Mouse (Mus musculus): Measurements from ENCODE around the gene Plce1.

The Plce1 gene

GRCm38 (mm10) chr19:38723969-38724368 is 243.1 kb downstream of the Plce1 start:
- DNase-seq (ENCODE audit: low spot score): peak; percentile 16

GRCm38 (mm10) chr19:38728842-38729241 is 247.9 kb downstream of the Plce1 start:
- no peak for DNase-seq (ENCODE audit: low spot score)

GRCm38 (mm10) chr19:38729264-38729663 is 248.4 kb downstream of the Plce1 start:
- no peak for DNase-seq (ENCODE audit: low spot score)

- no peak for DNase-seq (ENCODE audit: low spot score)
Measured at GRCm38 (mm10) chr19:38744546-38744945, 263.6 kb downstream of the Plce1 start.

GRCm38 (mm10) chr19:38745810-38746491 is 265.0 kb downstream of the Plce1 start:
- no peak for DNase-seq (ENCODE audit: low spot score)

GRCm38 (mm10) chr19:38746492-38747014 is 265.6 kb downstream of the Plce1 start:
- DNase-seq (ENCODE audit: low spot score): no peak

- DNase-seq (ENCODE audit: low spot score): no peak
Measured at GRCm38 (mm10) chr19:38750192-38750591, 269.3 kb downstream of the Plce1 start.

- no peak for DNase-seq (ENCODE audit: low spot score)
Measured at GRCm38 (mm10) chr19:38757161-38757560, 276.3 kb downstream of the Plce1 start.

GRCm38 (mm10) chr19:38758056-38758455 is 277.1 kb downstream of the Plce1 start:
- DNase-seq (ENCODE audit: low spot score): no peak

GRCm38 (mm10) chr19:38758685-38759472 is 278.0 kb downstream of the Plce1 start:
- DNase-seq (ENCODE audit: low spot score): peak; percentile 64

GRCm38 (mm10) chr19:38760441-38760840 is 279.5 kb downstream of the Plce1 start:
- DNase-seq (ENCODE audit: low spot score): no peak

- peak; percentile 96 for DNase-seq (ENCODE audit: low spot score)
Measured at GRCm38 (mm10) chr19:38766306-38766705, 285.4 kb downstream of the Plce1 start.

GRCm38 (mm10) chr19:38775548-38775947 is 294.6 kb downstream of the Plce1 start:
- DNase-seq (ENCODE audit: low spot score): peak; percentile 88

- peak; percentile 77 for DNase-seq (ENCODE audit: low spot score)
Measured at GRCm38 (mm10) chr19:38778805-38779204, 297.9 kb downstream of the Plce1 start.

GRCm38 (mm10) chr19:38783542-38783941 is 302.6 kb downstream of the Plce1 start:
- DNase-seq (ENCODE audit: low spot score): no peak

GRCm38 (mm10) chr19:38787756-38788155 is 306.8 kb downstream of the Plce1 start:
- DNase-seq (ENCODE audit: low spot score): peak; percentile 74

- DNase-seq (ENCODE audit: low spot score): no peak
Measured at GRCm38 (mm10) chr19:38793563-38794045, 312.7 kb downstream of the Plce1 start.

- peak; percentile 26 for DNase-seq (ENCODE audit: low spot score)
Measured at GRCm38 (mm10) chr19:38796546-38796945, 315.6 kb downstream of the Plce1 start.

GRCm38 (mm10) chr19:38798291-38798690 is 317.4 kb downstream of the Plce1 start:
- DNase-seq (ENCODE audit: low spot score): no peak

- DNase-seq (ENCODE audit: low spot score): peak; percentile 91
Measured at GRCm38 (mm10) chr19:38798801-38799200, 317.9 kb downstream of the Plce1 start.

GRCm38 (mm10) chr19:38818191-38818590 is 337.3 kb downstream of the Plce1 start:
- peak; percentile 34 for DNase-seq (ENCODE audit: low spot score)

GRCm38 (mm10) chr19:38818766-38819426 is 338.0 kb downstream of the Plce1 start, which contains the start of gene Noc3l:
Gene Noc3l (minus strand): TSS chr19:38819237.
- peak; percentile 93 for DNase-seq (ENCODE audit: low spot score)
